Mouse (Mus musculus): Measurements from ENCODE around the gene Scn8a.

GRCm38 (mm10) chr15:101084499-101084898, 214.8 kb downstream of the Scn8a start:
- TF ChIP-seq POLR2A (IDR thresholded peaks at IDR 0.05; ENCODE audit: low read depth, low read length): no peak
- no peak for TF ChIP-seq CTCF (IDR thresholded peaks at IDR 0.05; ENCODE audit: borderline replicate concordance, insufficient read depth, low read length)
